Mouse (Mus musculus) gonadal fat pad, adult 2 months (tissue): ENCODE measurements around the gene Maf. TPM values are rescaled to one million over a fixed set of nuclear protein-coding genes. Genes with fewer than 3 reads are reported as not detected.

Source experiments
- DNase-seq: peaks from one replicate; pipeline ENCODE4 v3.0.0-alpha.2; 2012; ENCODE audit warnings: low read depth
- polyA plus RNA-seq: library from polyadenylated mRNA; depleted of rRNA; stranded (reverse); fragments of >200 nt; gene quantifications from 2 replicates; pipeline ENCODE4 v1.2.3, GENCODE M21; 2012

Maf gene
- polyA plus RNA-seq, 1 experiment, result 7.8 TPM

GRCm38 (mm10) chr8:115705591-115706110 lies 1.9 kb downstream of the Maf start:
- DNase-seq, result no peak

DNA sequence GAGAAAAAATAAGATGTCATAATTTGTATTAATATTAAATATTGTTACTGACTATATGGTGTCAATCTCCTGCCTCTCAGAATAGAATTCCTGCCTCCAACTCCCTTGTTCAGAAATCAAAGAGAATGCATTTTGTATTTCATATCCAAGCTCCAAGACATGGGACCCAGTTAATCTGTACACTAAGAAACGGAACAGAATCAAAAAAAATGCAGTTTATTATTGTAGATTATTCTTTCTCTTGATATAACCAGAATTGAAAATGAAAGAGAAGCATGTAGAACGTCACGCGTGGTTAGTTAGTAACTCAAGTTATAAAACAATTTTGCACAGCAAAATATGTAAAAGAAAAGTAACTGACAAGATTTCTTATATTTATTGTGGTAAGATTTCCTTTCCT lies 4.5 kb downstream of the Maf start:
- no peak for DNase-seq

GRCm38 (mm10) chr8:115701001-115701400 lies 6.6 kb downstream of the Maf start:
- DNase-seq, result no peak

- DNase-seq, result no peak
Observed at GRCm38 (mm10) chr8:115699151-115699550, 8.4 kb downstream of the Maf start.

- DNase-seq, result no peak
Observed at GRCm38 (mm10) chr8:115697410-115697809, 10.2 kb downstream of the Maf start.

DNA sequence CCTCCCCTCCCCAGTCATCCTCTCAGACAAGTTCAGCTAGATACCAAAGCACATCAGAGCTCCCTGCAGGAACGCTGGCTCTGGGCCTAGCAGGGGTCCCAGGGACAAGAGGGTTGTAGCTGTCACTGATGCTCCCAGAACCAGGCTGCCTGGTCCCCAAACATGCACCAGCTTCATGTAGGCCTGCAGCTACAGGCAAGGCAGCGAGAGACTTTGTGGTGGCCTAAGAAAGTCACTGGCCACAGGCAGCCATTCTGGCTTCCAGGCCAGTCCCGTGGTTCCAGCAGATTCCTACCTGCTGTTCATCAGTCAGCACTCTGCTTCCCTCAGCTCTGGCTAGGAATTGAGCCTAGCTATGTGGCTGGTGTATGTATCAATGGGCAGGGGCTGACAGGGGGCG lies 10.9 kb downstream of the Maf start:
- DNase-seq, result no peak

DNA sequence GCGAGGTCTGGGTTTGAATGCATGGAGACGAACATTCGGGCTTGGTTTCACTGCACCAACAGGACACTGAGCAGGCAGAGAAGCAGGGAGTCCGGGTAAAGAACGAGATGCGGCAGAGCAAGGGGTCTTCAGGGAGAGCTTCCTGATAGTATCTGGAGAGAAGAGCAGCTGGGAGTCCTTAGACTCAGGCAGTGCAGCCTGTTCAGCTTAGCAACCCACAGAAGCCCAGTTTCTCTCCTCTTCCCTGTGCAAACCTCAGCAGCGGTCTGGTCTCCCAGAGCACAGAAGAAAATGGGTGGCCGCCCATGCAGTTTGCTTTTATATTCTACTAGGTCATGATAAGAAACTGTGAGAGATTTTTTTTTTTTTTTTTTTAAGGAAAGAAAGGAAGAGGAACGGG lies 20.2 kb downstream of the Maf start:
- no peak for DNase-seq

DNA sequence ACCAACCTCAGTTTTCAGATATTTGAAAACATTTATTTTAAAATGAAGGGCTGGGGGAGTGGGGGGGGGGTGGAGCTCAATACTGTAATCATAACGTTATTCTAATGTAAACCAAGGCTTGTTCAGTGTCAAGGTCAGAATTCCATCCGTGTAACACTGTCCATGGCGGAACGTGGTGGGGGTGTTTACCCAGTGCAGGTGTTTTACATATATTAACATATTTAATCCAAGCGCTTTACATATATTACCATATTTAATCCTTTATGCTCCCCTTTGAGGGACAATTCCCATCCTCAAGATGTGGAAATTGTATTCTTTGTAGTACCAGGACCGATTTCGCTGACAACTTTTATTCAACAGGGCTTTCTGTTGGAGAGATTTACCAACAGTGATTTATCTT lies 24.3 kb downstream of the Maf start:
- DNase-seq, result no peak

GRCm38 (mm10) chr8:115679539-115679938 lies 28.1 kb downstream of the Maf start:
- DNase-seq, result no peak

DNA sequence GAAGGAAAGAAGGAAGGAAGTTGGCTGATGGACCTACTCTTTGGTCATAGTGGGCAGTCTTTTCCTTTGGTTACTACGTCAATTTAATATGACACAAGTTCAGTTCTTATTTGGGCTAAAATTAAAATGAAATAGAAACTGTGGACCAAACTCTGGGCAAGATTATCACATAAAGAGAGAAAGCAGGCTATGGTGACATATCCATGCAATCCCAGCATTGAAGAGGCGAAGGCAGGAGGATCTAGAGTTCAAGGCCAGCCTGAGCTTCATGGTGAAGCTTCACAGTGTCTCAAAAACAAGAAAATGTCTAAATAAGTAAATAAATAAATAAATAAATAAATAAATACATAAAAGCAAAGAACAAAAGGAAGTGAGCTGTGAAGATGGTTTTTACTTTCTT lies 42.7 kb downstream of the Maf start:
- DNase-seq, result no peak

DNA sequence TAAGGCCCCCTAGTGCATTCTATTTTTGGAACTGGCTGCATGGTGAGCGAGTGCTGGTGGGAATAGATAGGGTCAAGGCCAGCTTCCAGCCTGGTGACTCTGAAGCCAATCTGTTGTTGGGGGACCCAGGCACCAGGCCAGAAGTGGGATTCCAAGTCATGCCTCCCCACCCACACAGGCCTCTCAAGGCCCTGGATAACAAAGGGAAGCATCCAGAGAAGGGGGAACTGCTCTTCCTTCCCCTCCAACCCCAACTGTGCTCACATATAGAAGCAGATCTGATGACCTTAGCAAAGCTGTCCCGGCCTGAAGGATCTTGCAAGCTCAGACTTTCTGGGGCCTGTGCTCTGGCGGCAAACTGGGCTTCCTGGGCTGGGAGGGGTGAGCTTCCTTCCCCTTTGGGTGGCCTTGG lies 57.5 kb downstream of the Maf start:
- no peak for DNase-seq

GRCm38 (mm10) chr8:115645139-115645538 lies 62.5 kb downstream of the Maf start:
- no peak for DNase-seq

DNA sequence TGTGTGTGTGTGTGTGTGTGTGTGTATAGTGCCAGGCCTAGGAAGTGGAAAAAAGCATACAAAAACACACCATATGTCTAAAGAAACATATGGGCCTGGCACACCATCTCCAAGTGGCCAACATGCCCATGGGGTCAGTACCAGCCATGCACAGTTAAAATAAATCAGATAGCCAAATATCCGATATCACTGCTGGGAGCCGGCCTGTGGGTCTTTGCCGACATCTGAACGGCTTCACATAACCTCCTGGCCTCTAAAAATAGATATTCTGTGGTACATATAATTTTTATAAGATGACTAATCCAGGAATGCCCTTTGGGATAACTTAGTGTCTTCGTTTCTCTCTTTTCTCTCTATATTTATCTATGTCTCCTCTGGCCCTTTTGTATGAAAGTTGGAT lies 65.7 kb downstream of the Maf start:
- DNase-seq, result no peak

GRCm38 (mm10) chr8:115639951-115640350 lies 67.6 kb downstream of the Maf start:
- no peak for DNase-seq

- no peak for DNase-seq
Observed at GRCm38 (mm10) chr8:115636751-115637150, 70.8 kb downstream of the Maf start.
